Mouse (Mus musculus): ENCODE results near the gene Susd4. TPM values are rescaled to one million over a fixed set of nuclear protein-coding genes. Genes with fewer than 3 reads are reported as not detected.

Susd4 gene
- polyA plus RNA-seq, 1 experiment from 2014 or later, result 36.7 TPM

GRCm38 (mm10) chr1:182867886-182868285, 104.2 kb downstream of the Susd4 start:
- Histone ChIP-seq H3K27me3 (no peaks in the 10 kb centered on the region), H3K9ac (replicated peaks) (no peak overlapping the region), H3K4me2 (replicated peaks) (no peak overlapping the region), H3K4me1 (peaks cover 7% of the 10 kb centered on the region), H3K36me3 (no peaks in the 10 kb centered on the region), H3K4me3 (no peak overlapping the region), H3K9me3 (no peaks in the 10 kb centered on the region), H3K27ac (replicated peaks) (no peak overlapping the region)
- 96% methylated on average over 3 of the region's 3 CpGs for WGBS
- ATAC-seq (replicated peaks), result no peak

GRCm38 (mm10) chr1:182868432-182869113, 104.9 kb downstream of the Susd4 start:
- H3K36me3 ChIP-seq, result no peaks in the 10 kb centered on the region
- 46% methylated on average over 14 of the region's 14 CpGs for WGBS
- no peak overlapping the region for H3K9ac ChIP-seq (replicated peaks)
- H3K4me1 ChIP-seq, result peaks cover 7% of the 10 kb centered on the region
- no peaks in the 10 kb centered on the region for H3K27me3 ChIP-seq
- H3K27ac ChIP-seq (replicated peaks), result peak overlapping the region; percentile 34; the same call in 1 of the 2 replicates
- peak; percentile 61 for ATAC-seq (replicated peaks)
- H3K9me3 ChIP-seq, result no peaks in the 10 kb centered on the region
- H3K4me2 ChIP-seq (replicated peaks), result no peak overlapping the region
- H3K4me3 ChIP-seq, result no peak overlapping the region

GRCm38 (mm10) chr1:182869114-182869456, 105.4 kb downstream of the Susd4 start:
- Histone ChIP-seq H3K4me3 (no peak overlapping the region), H3K9ac (replicated peaks) (no peak overlapping the region), H3K4me2 (replicated peaks) (no peak overlapping the region), H3K36me3 (no peaks in the 10 kb centered on the region), H3K9me3 (no peaks in the 10 kb centered on the region), H3K27me3 (no peaks in the 10 kb centered on the region), H3K27ac (replicated peaks) (peak overlapping the region; percentile 34; the same call in 1 of the 2 replicates), H3K4me1 (peaks cover 7% of the 10 kb centered on the region)
- ATAC-seq (replicated peaks), result peak; percentile 46; the same call in 1 of the 2 replicates
- WGBS, result 32% methylated on average over 6 of the region's 6 CpGs

- Histone ChIP-seq H3K27ac (replicated peaks) (no peak overlapping the region), H3K9ac (replicated peaks) (no peak overlapping the region), H3K4me1 (no peaks in the 10 kb centered on the region), H3K9me3 (no peaks in the 10 kb centered on the region), H3K4me3 (no peak overlapping the region), H3K27me3 (no peaks in the 10 kb centered on the region), H3K4me2 (replicated peaks) (no peak overlapping the region), H3K36me3 (no peaks in the 10 kb centered on the region)
- whole genome bisulfite sequencing, result 91% methylated on average over 5 of the region's 5 CpGs
- ATAC-seq (replicated peaks), result no peak
Observed at GRCm38 (mm10) chr1:182878156-182878555, 114.5 kb downstream of the Susd4 start.

GRCm38 (mm10) chr1:182878719-182879118, 115.1 kb downstream of the Susd4 start:
- 88% methylated on average over 4 of the region's 4 CpGs for WGBS
- H3K9ac ChIP-seq (replicated peaks), result no peak overlapping the region
- ATAC-seq (replicated peaks), result no peak
- no peak overlapping the region for H3K4me3 ChIP-seq
- H3K27ac ChIP-seq (replicated peaks), result no peak overlapping the region
- H3K4me2 ChIP-seq (replicated peaks), result no peak overlapping the region
- no peaks in the 10 kb centered on the region for H3K4me1 ChIP-seq
- H3K36me3 ChIP-seq, result no peaks in the 10 kb centered on the region
- H3K9me3 ChIP-seq, result no peaks in the 10 kb centered on the region
- H3K27me3 ChIP-seq, result no peaks in the 10 kb centered on the region

GRCm38 (mm10) chr1:182881246-182881645, 117.6 kb downstream of the Susd4 start:
- Histone ChIP-seq H3K4me2 (replicated peaks) (no peak overlapping the region), H3K4me1 (no peaks in the 10 kb centered on the region), H3K27me3 (no peaks in the 10 kb centered on the region), H3K27ac (replicated peaks) (no peak overlapping the region), H3K36me3 (no peaks in the 10 kb centered on the region), H3K9ac (replicated peaks) (no peak overlapping the region), H3K4me3 (no peak overlapping the region), H3K9me3 (no peaks in the 10 kb centered on the region)
- 93% methylated on average over 8 of the region's 8 CpGs for WGBS
- no peak for ATAC-seq (replicated peaks)

GRCm38 (mm10) chr1:182882611-182883010, 119.0 kb downstream of the Susd4 start:
- no peaks in the 10 kb centered on the region for H3K4me1 ChIP-seq
- 84% methylated on average over 2 of the region's 2 CpGs for WGBS
- no peak overlapping the region for H3K27ac ChIP-seq (replicated peaks)
- ATAC-seq (replicated peaks), result no peak
- H3K4me2 ChIP-seq (replicated peaks), result no peak overlapping the region
- H3K36me3 ChIP-seq, result no peaks in the 10 kb centered on the region
- H3K9ac ChIP-seq (replicated peaks), result no peak overlapping the region
- H3K9me3 ChIP-seq, result no peaks in the 10 kb centered on the region
- H3K4me3 ChIP-seq, result no peak overlapping the region
- no peaks in the 10 kb centered on the region for H3K27me3 ChIP-seq

GRCm38 (mm10) chr1:182895698-182896097, 132.0 kb downstream of the Susd4 start:
- no peak for ATAC-seq (replicated peaks)
- Histone ChIP-seq H3K9ac (replicated peaks) (no peak overlapping the region), H3K4me2 (replicated peaks) (no peak overlapping the region), H3K4me3 (no peak overlapping the region), H3K36me3 (no peaks in the 10 kb centered on the region), H3K27me3 (no peaks in the 10 kb centered on the region), H3K9me3 (no peaks in the 10 kb centered on the region), H3K27ac (replicated peaks) (no peak overlapping the region), H3K4me1 (no peaks in the 10 kb centered on the region)
- WGBS, result 64% methylated on average over 9 of the region's 9 CpGs

GRCm38 (mm10) chr1:182897071-182897470, 133.4 kb downstream of the Susd4 start:
- no peaks in the 10 kb centered on the region for H3K4me1 ChIP-seq
- no peak overlapping the region for H3K27ac ChIP-seq (replicated peaks)
- H3K4me3 ChIP-seq, result no peak overlapping the region
- no peak overlapping the region for H3K4me2 ChIP-seq (replicated peaks)
- H3K36me3 ChIP-seq, result no peaks in the 10 kb centered on the region
- H3K9me3 ChIP-seq, result no peaks in the 10 kb centered on the region
- no peak overlapping the region for H3K9ac ChIP-seq (replicated peaks)
- 72% methylated on average over 6 of the region's 6 CpGs for WGBS
- ATAC-seq (replicated peaks), result no peak
- no peaks in the 10 kb centered on the region for H3K27me3 ChIP-seq

- Histone ChIP-seq H3K27me3 (no peaks in the 10 kb centered on the region), H3K9me3 (no peaks in the 10 kb centered on the region), H3K4me2 (replicated peaks) (no peak overlapping the region), H3K27ac (replicated peaks) (no peak overlapping the region), H3K36me3 (no peaks in the 10 kb centered on the region), H3K4me3 (no peak overlapping the region), H3K4me1 (no peaks in the 10 kb centered on the region), H3K9ac (replicated peaks) (no peak overlapping the region)
- ATAC-seq (replicated peaks), result peak; percentile 91
- 44% methylated on average over 12 of the region's 12 CpGs for WGBS
Observed at GRCm38 (mm10) chr1:182897506-182898138, 134.0 kb downstream of the Susd4 start.

GRCm38 (mm10) chr1:182902095-182902494, 138.4 kb downstream of the Susd4 start:
- H3K9me3 ChIP-seq, result no peaks in the 10 kb centered on the region
- 48% methylated on average over 5 of the region's 5 CpGs for WGBS
- no peak overlapping the region for H3K27ac ChIP-seq (replicated peaks)
- no peak overlapping the region for H3K4me2 ChIP-seq (replicated peaks)
- ATAC-seq (replicated peaks), result no peak
- no peaks in the 10 kb centered on the region for H3K4me1 ChIP-seq
- H3K36me3 ChIP-seq, result no peaks in the 10 kb centered on the region
- no peaks in the 10 kb centered on the region for H3K27me3 ChIP-seq
- no peak overlapping the region for H3K4me3 ChIP-seq
- H3K9ac ChIP-seq (replicated peaks), result no peak overlapping the region

GRCm38 (mm10) chr1:182902906-182903305, 139.2 kb downstream of the Susd4 start:
- no peak for ATAC-seq (replicated peaks)
- WGBS, result 87% methylated on average over 3 of the region's 3 CpGs
- Histone ChIP-seq H3K9me3 (no peaks in the 10 kb centered on the region), H3K27ac (replicated peaks) (no peak overlapping the region), H3K27me3 (no peaks in the 10 kb centered on the region), H3K4me1 (peaks cover under 1% of the 10 kb centered on the region), H3K4me2 (replicated peaks) (no peak overlapping the region), H3K36me3 (no peaks in the 10 kb centered on the region), H3K4me3 (no peak overlapping the region), H3K9ac (replicated peaks) (no peak overlapping the region)

GRCm38 (mm10) chr1:182905669-182906068, 142.0 kb downstream of the Susd4 start:
- peaks cover 13% of the 10 kb centered on the region for H3K4me1 ChIP-seq
- ATAC-seq (replicated peaks), result no peak
- 82% methylated on average over 3 of the region's 3 CpGs for WGBS
- H3K4me3 ChIP-seq, result no peak overlapping the region
- no peak overlapping the region for H3K9ac ChIP-seq (replicated peaks)
- no peaks in the 10 kb centered on the region for H3K36me3 ChIP-seq
- no peak overlapping the region for H3K4me2 ChIP-seq (replicated peaks)
- H3K27me3 ChIP-seq, result no peaks in the 10 kb centered on the region
- no peak overlapping the region for H3K27ac ChIP-seq (replicated peaks)
- H3K9me3 ChIP-seq, result no peaks in the 10 kb centered on the region
